Mouse (Mus musculus) limb, embryonic 14.5 days (tissue): ENCODE results near the gene Foxn1. TPM values are rescaled to one million over a fixed set of nuclear protein-coding genes. Genes with fewer than 3 reads are reported as not detected.

Experiments
- ATAC-seq: fragments of 200-750 bp; cut with Nextera tagmentation; 2 replicates; pipeline ENCODE4 v1.8.0; 2017; ENCODE audit warnings: low read depth, moderate number of reproducible peaks, moderate TSS enrichment; ENCODE audit not compliant: low FRiP score
- DNase-seq: peaks from one replicate; pipeline ENCODE4 v3.0.0-alpha.2; 2015; ENCODE audit warnings: low spot score
- H3K27ac ChIP-seq: fragments of 300-500 bp; sonication (generic); replicated peaks from 2 replicates; pipeline ENCODE4 v1.5.1; 2014; ENCODE audit warnings: low read depth, mild to moderate bottlenecking, low read length, moderate library complexity, mixed read lengths
- H3K27me3 ChIP-seq: fragments of 300-500 bp; sonication (generic); 2 replicates; pipeline ENCODE4 v1.6.1; 2014; ENCODE audit warnings: low read length, mixed read lengths; ENCODE audit not compliant: control insufficient read depth, insufficient read depth
- H3K36me3 ChIP-seq: fragments of 300-500 bp; sonication (generic); 2 replicates; pipeline ENCODE4 v1.6.1; 2014; ENCODE audit warnings: mild to moderate bottlenecking, low read length, moderate library complexity, mixed read lengths; ENCODE audit not compliant: control insufficient read depth, insufficient read depth
- H3K4me1 ChIP-seq: fragments of 300-500 bp; sonication (generic); 2 replicates; pipeline ENCODE4 v1.6.1; 2014; ENCODE audit warnings: antibody characterized with exemption, low read length, mixed read lengths; ENCODE audit not compliant: control insufficient read depth, insufficient read depth
- H3K4me2 ChIP-seq: fragments of 300-500 bp; sonication (generic); replicated peaks from 2 replicates; pipeline ENCODE4 v1.6.1; 2014; ENCODE audit warnings: low read depth, mild to moderate bottlenecking, low read length, moderate library complexity; ENCODE audit not compliant: severe bottlenecking
- H3K4me3 ChIP-seq: fragments of 300-500 bp; sonication (generic); replicated peaks from 2 replicates; pipeline ENCODE4 v1.5.1; 2014; ENCODE audit warnings: low read length
- H3K9ac ChIP-seq: fragments of 300-500 bp; sonication (generic); 2 replicates; pipeline ENCODE4 v1.6.1; 2014; ENCODE audit warnings: mild to moderate bottlenecking, low read depth, low read length, moderate library complexity; ENCODE audit not compliant: severe bottlenecking
- H3K9me3 ChIP-seq: fragments of 300-500 bp; sonication (generic); 2 replicates; pipeline ENCODE4 v1.6.1; 2016; ENCODE audit warnings: low read length; ENCODE audit not compliant: control insufficient read depth
- POLR2A ChIP-seq: fragments of 200-500 bp; IDR thresholded peaks from 2 replicates; pipeline ENCODE4 v1.8.0; 2012; ENCODE audit warnings: inconsistent platforms, mild to moderate bottlenecking, moderate library complexity, borderline replicate concordance; ENCODE audit not compliant: insufficient read depth, insufficient read length; ENCODE audit errors: extremely low read depth
- WGBS: fragments of 180-500 bp; shearing (Covaris S2); extraction: QIAGEN DNeasy Blood & Tissue Kit; methylation state at CpG from one replicate; pipeline ENCODE4 v1.1.7; 2014; 5-methylcytosine and 5-hydroxymethylcytosine counted together
- polyA plus RNA-seq, 2 experiments: library from polyadenylated mRNA; depleted of rRNA in 1 of 2; stranded (reverse) in 1 of 2; unstranded in 1 of 2; fragments of >200 nt; fragmentation: Nextera tagmentation in 1 of 2; extraction: Ambion mirVana in 1 of 2; gene quantifications; 2 replicates each; pipeline versions ENCODE4 v1.2.1 to v1.2.3; 2012 to 2014

Foxn1 gene
- polyA plus RNA-seq, 2 experiments, result 0.96 to 1.9 TPM

GRCm38 (mm10) chr11:78327215-78327614, 59.1 kb downstream of the Foxn1 start:
- H3K27ac ChIP-seq, result no peak overlapping the region
- no peaks in the 10 kb centered on the region for H3K9me3 ChIP-seq
- no peaks in the 10 kb centered on the region for H3K27me3 ChIP-seq
- DNase-seq, result no peak
- no peak overlapping the region for H3K4me2 ChIP-seq
- no peak overlapping the region for H3K4me3 ChIP-seq
- H3K36me3 ChIP-seq, result 0 out of 2 replicates have a peak, but pooled peaks cover 2% of the 10 kb centered on the region
- no peak for ATAC-seq
- no peak for TF ChIP-seq POLR2A
- H3K4me1 ChIP-seq, result peaks cover 18% of the 10 kb centered on the region
- WGBS, result 88% methylated on average over 4 of the region's 4 CpGs
- H3K9ac ChIP-seq, result no peak overlapping the region

GRCm38 (mm10) chr11:78324965-78325364, 61.4 kb downstream of the Foxn1 start:
- Histone ChIP-seq H3K4me3 (no peak overlapping the region), H3K4me1 (peaks cover 20% of the 10 kb centered on the region), H3K4me2 (no peak overlapping the region), H3K9me3 (no peaks in the 10 kb centered on the region), H3K36me3 (peaks cover 20% of the 10 kb centered on the region), H3K9ac (no peak overlapping the region), H3K27ac (no peak overlapping the region), H3K27me3 (no peaks in the 10 kb centered on the region)
- TF ChIP-seq POLR2A, result no peak
- 94% methylated on average over 12 of the region's 12 CpGs for WGBS
- ATAC-seq (no peak), DNase-seq (no peak)

- no peak for ATAC-seq
- H3K9me3 ChIP-seq, result no peaks in the 10 kb centered on the region
- no peak overlapping the region for H3K27ac ChIP-seq
- H3K4me2 ChIP-seq, result no peak overlapping the region
- TF ChIP-seq POLR2A, result no peak
- H3K4me3 ChIP-seq, result no peak overlapping the region
- DNase-seq, result no peak
- H3K27me3 ChIP-seq, result no peaks in the 10 kb centered on the region
- H3K36me3 ChIP-seq, result peaks cover 26% of the 10 kb centered on the region
- WGBS, result 88% methylated on average over 15 of the region's 15 CpGs
- H3K4me1 ChIP-seq, result peaks cover 20% of the 10 kb centered on the region
- no peak overlapping the region for H3K9ac ChIP-seq
These were observed 62.2 kb downstream of the Foxn1 start for GRCm38 (mm10) chr11:78324000-78324785.

- DNase-seq, result peak; percentile 76
- peaks cover 40% of the 10 kb centered on the region for H3K36me3 ChIP-seq
- no peak within 1 kb of the TSS for H3K4me3 ChIP-seq
- peaks cover 15% of the 10 kb centered on the region for H3K4me1 ChIP-seq
- H3K9ac ChIP-seq, result no peak within 1 kb of the TSS
- H3K27ac ChIP-seq, result peak within 1 kb of the TSS; percentile 52; the same call in 1 of the 2 replicates
- peak within 1 kb of the TSS; percentile 28 for H3K4me2 ChIP-seq
- TF ChIP-seq POLR2A, result no peak
- 4% methylated on average over 15 of the region's 15 CpGs for WGBS
- no peaks in the 10 kb centered on the region for H3K27me3 ChIP-seq
- ATAC-seq, result peak; percentile 60; the same call in 1 of the 2 replicates
- no peaks in the 10 kb centered on the region for H3K9me3 ChIP-seq
These were observed 63.5 kb downstream of the Foxn1 start, which contains the start of gene Aldoc for GRCm38 (mm10) chr11:78322860-78323259. Aldoc (plus strand) TSS chr11:78322968.

GRCm38 (mm10) chr11:78322076-78322831, 64.1 kb downstream of the Foxn1 start:
- H3K9ac ChIP-seq, result no peak overlapping the region
- H3K27ac ChIP-seq, result peak overlapping the region; percentile 52; the same call in 1 of the 2 replicates
- H3K9me3 ChIP-seq, result no peaks in the 10 kb centered on the region
- no peaks in the 10 kb centered on the region for H3K27me3 ChIP-seq
- peaks cover 15% of the 10 kb centered on the region for H3K4me1 ChIP-seq
- 32% methylated on average over 2 of the region's 2 CpGs for WGBS
- TF ChIP-seq POLR2A, result no peak
- H3K4me2 ChIP-seq, result peak overlapping the region; percentile 28
- peak; percentile 65 for ATAC-seq
- DNase-seq, result peak; percentile 69
- H3K36me3 ChIP-seq, result peaks cover 46% of the 10 kb centered on the region
- no peak overlapping the region for H3K4me3 ChIP-seq
